Mouse (Mus musculus) liver, postnatal 0 days (tissue): Measurements from ENCODE around the gene Zfp791.

Experiments
- CTCF ChIP-seq: sonication (generic); IDR thresholded peaks from 2 replicates; pipeline ENCODE4 v1.5.1; 2016; ENCODE audit warnings: antibody characterized with exemption, low read depth
- EP300 ChIP-seq: IDR thresholded peaks from 2 replicates; pipeline ENCODE4 v1.6.1; 2016; ENCODE audit warnings: antibody characterized with exemption, low read depth, mild to moderate bottlenecking

DNA sequence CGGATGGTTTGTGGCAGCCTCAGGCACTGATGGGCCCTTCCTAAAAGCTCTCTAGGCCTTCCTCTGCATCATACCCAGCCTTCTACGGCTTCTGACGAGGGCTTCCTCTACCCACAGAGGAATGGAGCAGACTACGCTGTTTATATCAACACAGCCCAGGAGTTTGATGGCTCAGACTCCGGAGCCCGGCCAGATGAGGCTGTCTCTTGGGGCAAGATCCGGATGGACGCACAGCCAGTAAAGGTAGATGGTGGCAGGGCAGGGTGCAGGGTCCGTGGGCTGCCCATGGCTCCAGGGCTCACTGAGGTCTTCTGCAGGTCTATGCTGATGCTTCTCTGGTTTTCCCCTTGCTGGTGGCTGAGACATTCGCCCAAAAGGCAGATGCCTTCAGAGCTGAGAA lies 48.3 kb downstream of the Zfp791 start:
- no peak for TF ChIP-seq CTCF
- TF ChIP-seq EP300, result no peak
